Mouse (Mus musculus) ES-E14 (cell line): ENCODE measurements around the gene Gm10271.

Experiments used
- CHD2 ChIP-seq: IDR thresholded peaks from 2 replicates; pipeline ENCODE4 v1.6.1; 2014; ENCODE audit warnings: mild to moderate bottlenecking, low read depth, low read length, inconsistent platforms
- HCFC1 ChIP-seq: IDR thresholded peaks from 2 replicates; pipeline ENCODE4 v1.6.1; 2012; ENCODE audit warnings: low read length, inconsistent platforms, borderline replicate concordance; ENCODE audit not compliant: insufficient read depth
- MAFK ChIP-seq: IDR thresholded peaks from 2 replicates; pipeline ENCODE4 v1.6.1; 2014; ENCODE audit warnings: mild to moderate bottlenecking, low read depth, low read length, inconsistent platforms; ENCODE audit not compliant: insufficient read depth
- ZNF384 ChIP-seq: IDR thresholded peaks from 2 replicates; pipeline ENCODE4 v1.6.1; 2012; ENCODE audit warnings: low read depth, low read length, inconsistent platforms

DNA sequence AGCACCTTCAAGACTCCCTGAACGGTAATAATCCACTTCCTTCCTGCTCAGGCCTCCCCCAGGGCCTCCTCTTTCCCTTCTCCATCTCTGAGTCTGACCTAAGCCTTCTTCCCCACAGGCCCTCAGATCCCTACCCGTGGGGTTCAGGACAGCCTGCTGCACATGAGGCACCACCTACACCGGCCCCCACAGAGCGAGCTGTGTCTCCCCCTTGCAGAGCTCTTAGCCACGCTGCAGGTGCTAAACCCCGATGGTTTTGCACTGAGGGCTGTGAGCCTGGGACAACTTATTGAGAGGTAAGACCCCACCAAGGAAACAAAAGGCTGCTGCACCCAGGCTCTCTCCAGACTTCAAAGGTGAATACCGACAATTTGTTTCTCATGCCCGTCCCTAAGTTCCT is 55.8 kb downstream of the Gm10271 start:
- TF ChIP-seq MAFK (no peak), HCFC1 (no peak), CHD2 (no peak), ZNF384 (no peak)
